9 mouse cellular contexts compared by ENCODE assay signal in the genomic region with DNA sequence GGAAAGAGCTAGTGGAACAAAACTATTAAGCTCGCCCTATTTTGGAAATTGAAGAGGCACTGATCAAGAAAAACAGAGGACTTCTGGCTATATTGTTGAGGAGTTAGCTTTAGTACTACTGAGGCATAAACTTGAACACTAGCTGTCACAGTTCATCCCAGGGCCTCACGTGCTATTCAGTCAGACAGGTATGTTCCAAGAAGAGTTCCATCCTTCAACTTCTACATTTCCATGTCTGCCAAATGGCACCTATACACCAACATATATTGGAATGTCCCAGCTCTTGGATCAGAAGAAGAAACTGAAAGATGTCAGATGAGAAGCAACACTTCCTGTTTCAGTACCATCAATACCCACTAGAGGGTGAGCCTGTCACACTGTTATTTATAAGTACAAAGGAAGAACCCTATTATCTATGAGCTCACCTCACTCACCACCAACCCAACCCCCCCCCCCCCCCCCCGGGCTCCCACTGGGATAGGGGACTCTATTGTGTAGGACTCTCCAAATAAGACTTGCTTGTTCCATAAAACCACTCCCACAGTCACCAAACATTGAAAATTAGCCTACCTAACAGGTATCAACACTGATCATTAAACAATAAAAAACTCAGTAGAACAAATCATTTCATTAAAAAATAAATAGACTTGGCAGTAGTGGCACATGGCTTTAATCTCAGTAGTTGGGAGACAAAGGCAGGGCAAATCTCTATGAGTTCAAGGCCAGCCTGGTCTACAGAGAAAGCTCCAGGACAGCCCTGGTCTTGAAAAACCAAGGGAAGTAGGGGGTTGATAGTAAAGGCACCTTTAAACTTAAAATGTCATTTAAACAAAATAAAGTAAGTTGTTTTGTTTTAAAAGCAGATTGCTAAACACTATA. TPM values are rescaled to one million over a fixed set of nuclear protein-coding genes. Genes with fewer than 3 reads are reported as not detected.
DNase-seq lines count a peak whose midpoint lies in the region; ATAC-seq and TF ChIP-seq lines count a peak whose summit lies in the region.
"Had no signal": no experiment of that assay in that cellular context is flagged by ENCODE, and none has a peak within 500 bp of the region (broad histone marks: within the 10 kb centered on the region; RNA-seq: fewer than 3 reads in every experiment).

No protein-coding gene starts in this region.

- no peaks in the 10 kb centered on the region for H3K9me3 ChIP-seq in forebrain, postnatal 0 days (ENCODE audit: low read length)
- H3K9me3 ChIP-seq in intestine, postnatal 0 days (ENCODE audit: control insufficient read depth), result no peaks in the 10 kb centered on the region
- H3K9me3 ChIP-seq in stomach, postnatal 0 days (ENCODE audit: control insufficient read depth, low read length), result no peaks in the 10 kb centered on the region

- 49% methylated on average over 3 of the region's 3 CpGs for WGBS in spleen, adult 2 months
- 72% methylated on average over 3 of the region's 3 CpGs for WGBS in forebrain, postnatal 0 days
- 57% methylated on average over 3 of the region's 3 CpGs for WGBS in intestine, postnatal 0 days
- 53% methylated on average over 3 of the region's 3 CpGs for WGBS in stomach, postnatal 0 days

- H3K27me3 ChIP-seq in spleen, adult 2 months (ENCODE audit: control insufficient read depth, insufficient read depth, low read length), result no peaks in the 10 kb centered on the region
- H3K27me3 ChIP-seq in forebrain, postnatal 0 days (ENCODE audit: insufficient read depth, low read length), result no peaks in the 10 kb centered on the region
- no peaks in the 10 kb centered on the region for H3K27me3 ChIP-seq in intestine, postnatal 0 days (replicated peaks; ENCODE audit: control insufficient read depth, insufficient read depth, low read length)
- no peaks in the 10 kb centered on the region for H3K27me3 ChIP-seq in stomach, postnatal 0 days (ENCODE audit: control insufficient read depth, insufficient read depth, low read length)

- TF ChIP-seq EP300 in stomach, postnatal 0 days (optimal IDR thresholded peaks at IDR 0.05), result no peak

- no peak overlapping the region for H3K4me3 ChIP-seq in spleen, adult 2 months (ENCODE audit: extremely low read depth, insufficient read depth, insufficient read length)
- no peak overlapping the region for H3K4me3 ChIP-seq in forebrain, postnatal 0 days (ENCODE audit: low read depth, low read length)
- H3K4me3 ChIP-seq in intestine, postnatal 0 days (ENCODE audit: low read depth, low read length), result no peak overlapping the region
- H3K4me3 ChIP-seq in stomach, postnatal 0 days (ENCODE audit: low read depth, low read length), result no peak overlapping the region
- H3K4me3 ChIP-seq: erythroblast, embryonic 14.5 days had no signal

- peaks cover 6% of the 10 kb centered on the region; the same call in 1 of the 2 replicates for H3K4me1 ChIP-seq in spleen, adult 2 months (ENCODE audit: control insufficient read depth, insufficient read depth, insufficient read length)
- H3K4me1 ChIP-seq in forebrain, postnatal 0 days (ENCODE audit: insufficient read depth), result no peaks in the 10 kb centered on the region
- peaks cover 4% of the 10 kb centered on the region; the same call in 1 of the 2 replicates for H3K4me1 ChIP-seq in intestine, postnatal 0 days (replicated peaks; ENCODE audit: control insufficient read depth, insufficient read depth, low read length)
- H3K4me1 ChIP-seq in stomach, postnatal 0 days (replicated peaks; ENCODE audit: control insufficient read depth, insufficient read depth), result peaks cover 2% of the 10 kb centered on the region; the same call in 1 of the 2 replicates

- DNase-seq in spleen, adult 2 months (ENCODE audit: low read depth in 1 of 2, low spot score in 2 of 2), result peak; percentile 50 to 69
- no peak for DNase-seq in spleen, adult 12 weeks (ENCODE audit: low spot score)
- peak; percentile 57 for DNase-seq in c-Kit-positive CD71-negative TER-119-negative erythroid progenitor cells, embryonic 14.5 days (ENCODE audit: low read depth)
- peak; percentile 63 for DNase-seq in forebrain, postnatal 0 days
- DNase-seq in stomach, postnatal 0 days (ENCODE audit: low spot score), result peak; percentile 49
- DNase-seq in urinary bladder, postnatal 25 days (ENCODE audit: low spot score), result no peak

- H3K4me2 ChIP-seq in forebrain, postnatal 0 days (ENCODE audit: low read depth), result no peak overlapping the region
- no peak overlapping the region for H3K4me2 ChIP-seq in intestine, postnatal 0 days (replicated peaks; ENCODE audit: low read depth)
- H3K4me2 ChIP-seq in stomach, postnatal 0 days (replicated peaks; ENCODE audit: low read depth), result no peak overlapping the region

- H3K36me3 ChIP-seq in spleen, adult 2 months (ENCODE audit: control insufficient read depth, insufficient read depth, low read length), result no peaks in the 10 kb centered on the region; the same call in 1 of the 2 replicates
- peaks cover 59% of the 10 kb centered on the region for H3K36me3 ChIP-seq in forebrain, postnatal 0 days (ENCODE audit: insufficient read depth)
- H3K36me3 ChIP-seq in intestine, postnatal 0 days (ENCODE audit: control insufficient read depth, insufficient read depth), result peaks cover 63% of the 10 kb centered on the region
- H3K36me3 ChIP-seq in stomach, postnatal 0 days (ENCODE audit: control insufficient read depth, insufficient read depth, low read length), result peaks cover 38% of the 10 kb centered on the region

- TF ChIP-seq POLR2A in spleen, adult 2 months (IDR thresholded peaks at IDR 0.05; ENCODE audit: low read depth, low read length), result no peak

- TF ChIP-seq CTCF in spleen, adult 2 months (IDR thresholded peaks at IDR 0.05; ENCODE audit: extremely low read depth, insufficient read depth, insufficient read length, insufficient replicate concordance), result 0 out of 2 replicates have a peak, but pooled peaks have one; percentile 12
- peak; percentile 80 for TF ChIP-seq CTCF in forebrain, postnatal 0 days (IDR thresholded peaks at IDR 0.05; ENCODE audit: low read depth)
- peak; percentile 82 for TF ChIP-seq CTCF in intestine, postnatal 0 days (IDR thresholded peaks at IDR 0.05; ENCODE audit: low read depth)
- peak; percentile 82 for TF ChIP-seq CTCF in stomach, postnatal 0 days (IDR thresholded peaks at IDR 0.05; ENCODE audit: low read depth)

- H3K9ac ChIP-seq in forebrain, postnatal 0 days, result no peak overlapping the region
- no peak overlapping the region for H3K9ac ChIP-seq in intestine, postnatal 0 days (ENCODE audit: low read depth, low read length)
- no peak overlapping the region for H3K9ac ChIP-seq in stomach, postnatal 0 days (ENCODE audit: low read length)

- peak; percentile 85 for ATAC-seq in forebrain, postnatal 0 days
- no peak for ATAC-seq in intestine, postnatal 0 days
- peak; percentile 95 for ATAC-seq in megakaryocyte progenitor cell, adult 5-6 weeks (replicated peaks; ENCODE audit: poor library complexity)
- peak; percentile 30 for ATAC-seq in stomach, postnatal 0 days (ENCODE audit: low FRiP score, low TSS enrichment)

- peak overlapping the region; percentile 23; the same call in 1 of the 2 replicates for H3K27ac ChIP-seq in spleen, adult 2 months (ENCODE audit: insufficient read depth, low read length)
- H3K27ac ChIP-seq in forebrain, postnatal 0 days (ENCODE audit: low read depth, low read length), result no peak overlapping the region
- peak overlapping the region; percentile 73; the same call in 1 of the 2 replicates for H3K27ac ChIP-seq in intestine, postnatal 0 days (ENCODE audit: low read depth, low read length)
- no peak overlapping the region for H3K27ac ChIP-seq in stomach, postnatal 0 days (replicated peaks)

RNA-seq across cellular contexts. Expression of a gene that starts 32.7 kb away (rescaled TPM):
- polyA plus RNA-seq in spleen, adult 2 months (2012; rRNA removed), result 12.3 and 14.7 TPM in 2 replicates
- total RNA-seq in forebrain, postnatal 0 days (2014; rRNA removed), result 86.2 and 87.7 TPM in 2 replicates
- polyA plus RNA-seq in forebrain, postnatal 0 days (2015; fragmentation: Nextera tagmentation; extraction: Ambion mirVana), result 15.7 and 18.1 TPM in 2 replicates
- 45.4 and 46.1 TPM in 2 replicates for polyA plus RNA-seq in intestine, postnatal 0 days (2015; fragmentation: Nextera tagmentation; extraction: Ambion mirVana)
- 21.2 and 26.8 TPM in 2 replicates for total RNA-seq in megakaryocyte progenitor cell, adult 5-6 weeks (2015)
- total RNA-seq in megakaryocyte progenitor cell, adult 5-6 weeks (2017), result 18.4 and 27.5 TPM in 2 replicates
- 34.5 and 38.8 TPM in 2 replicates for polyA plus RNA-seq in stomach, postnatal 0 days (2015; fragmentation: Nextera tagmentation; extraction: Ambion mirVana)

RNA-seq across cellular contexts. Expression of a gene that starts 41.0 kb away (rescaled TPM):
- not detected in 2 replicates for polyA plus RNA-seq in spleen, adult 2 months (2012; rRNA removed)
- 0.10 TPM in 1 of 2 replicates, not detected in the other for total RNA-seq in forebrain, postnatal 0 days (2014; rRNA removed)
- polyA plus RNA-seq in forebrain, postnatal 0 days (2015; fragmentation: Nextera tagmentation; extraction: Ambion mirVana), result 0.13 and 0.25 TPM in 2 replicates
- polyA plus RNA-seq in intestine, postnatal 0 days (2015; fragmentation: Nextera tagmentation; extraction: Ambion mirVana), result 0.07 TPM in 1 of 2 replicates, not detected in the other
- not detected in 2 replicates for total RNA-seq in megakaryocyte progenitor cell, adult 5-6 weeks (2015)
- not detected in 2 replicates for total RNA-seq in megakaryocyte progenitor cell, adult 5-6 weeks (2017)
- polyA plus RNA-seq in stomach, postnatal 0 days (2015; fragmentation: Nextera tagmentation; extraction: Ambion mirVana), result 0.07 and 0.11 TPM in 2 replicates
- polyA plus RNA-seq: erythroblast, embryonic 14.5 days had no signal

RNA-seq across cellular contexts. Expression of a gene that starts 52.7 kb away (rescaled TPM):
- polyA plus RNA-seq in spleen, adult 2 months (2012; rRNA removed), result 52.6 and 76.8 TPM in 2 replicates
- total RNA-seq in forebrain, postnatal 0 days (2014; rRNA removed), result 194 and 244 TPM in 2 replicates
- 228 and 259 TPM in 2 replicates for polyA plus RNA-seq in forebrain, postnatal 0 days (2015; fragmentation: Nextera tagmentation; extraction: Ambion mirVana)
- polyA plus RNA-seq in intestine, postnatal 0 days (2015; fragmentation: Nextera tagmentation; extraction: Ambion mirVana), result 83.4 and 90.7 TPM in 2 replicates
- 251 and 263 TPM in 2 replicates for total RNA-seq in megakaryocyte progenitor cell, adult 5-6 weeks (2015)
- total RNA-seq in megakaryocyte progenitor cell, adult 5-6 weeks (2017), result 122 and 127 TPM in 2 replicates
- polyA plus RNA-seq in stomach, postnatal 0 days (2015; fragmentation: Nextera tagmentation; extraction: Ambion mirVana), result 111 and 123 TPM in 2 replicates

RNA-seq across cellular contexts. Expression of a gene that starts 60.0 kb away (rescaled TPM):
- polyA plus RNA-seq in spleen, adult 2 months (2012; rRNA removed), result not detected in 2 replicates
- not detected in 2 replicates for total RNA-seq in forebrain, postnatal 0 days (2014; rRNA removed)
- polyA plus RNA-seq in forebrain, postnatal 0 days (2015; fragmentation: Nextera tagmentation; extraction: Ambion mirVana), result not detected in 2 replicates
- not detected in 2 replicates for polyA plus RNA-seq in intestine, postnatal 0 days (2015; fragmentation: Nextera tagmentation; extraction: Ambion mirVana)
- total RNA-seq in megakaryocyte progenitor cell, adult 5-6 weeks (2015), result not detected in 2 replicates
- total RNA-seq in megakaryocyte progenitor cell, adult 5-6 weeks (2017), result 0.44 TPM in 1 of 2 replicates, not detected in the other
- polyA plus RNA-seq in stomach, postnatal 0 days (2015; fragmentation: Nextera tagmentation; extraction: Ambion mirVana), result not detected in 2 replicates
- polyA plus RNA-seq: erythroblast, embryonic 14.5 days had no signal

Comparison
In these comparisons a context has a peak if more than half of its experiments do, and no peak if none do; other contexts are left out.
1. DNase-seq: peak in spleen, adult 2 months (2 of 2), c-Kit-positive CD71-negative TER-119-negative erythroid progenitor cells, embryonic 14.5 days (single experiment), forebrain, postnatal 0 days (single experiment) and stomach, postnatal 0 days (single experiment); none in spleen, adult 12 weeks (single experiment) and urinary bladder, postnatal 25 days (single experiment).
2. H3K27ac ChIP-seq: peak in spleen, adult 2 months (single experiment) and intestine, postnatal 0 days (single experiment); none in forebrain, postnatal 0 days (single experiment) and stomach, postnatal 0 days (single experiment).
3. CTCF ChIP-seq: peak in every context shown above with its lines; median percentile 82 in intestine, postnatal 0 days; 82 in stomach, postnatal 0 days; 80 in forebrain, postnatal 0 days; 12 in spleen, adult 2 months.